Mouse (Mus musculus): ENCODE results near the gene 1810010H24Rik. TPM values are rescaled to one million over a fixed set of nuclear protein-coding genes. Genes with fewer than 3 reads are reported as not detected.
"Not testable (repeated sequence)": the region's sequence is repeated elsewhere in the genome, so short reads cannot be mapped to it uniquely, and the experiment has no call there.

The 1810010H24Rik gene
- polyA plus RNA-seq, 1 experiment from 2014 or later, result 1.9 TPM

- not testable (repeated sequence) for H3K4me2 ChIP-seq (ENCODE audit: low read depth, low read length); H3K4me3 ChIP-seq (ENCODE audit: low read length); H3K27ac ChIP-seq (ENCODE audit: low read length); H3K36me3 ChIP-seq (ENCODE audit: control insufficient read depth, insufficient read depth, low read length); H3K9me3 ChIP-seq (ENCODE audit: control insufficient read depth, low read length); H3K9ac ChIP-seq (ENCODE audit: low read depth, low read length); H3K27me3 ChIP-seq (replicated peaks; ENCODE audit: control insufficient read depth, insufficient read depth, low read length); ATAC-seq
- 91% methylated on average over 7 of the region's 7 CpGs for WGBS
- peaks cover 17% of the 10 kb centered on the region for H3K4me1 ChIP-seq (ENCODE audit: control insufficient read depth, insufficient read depth, low read length)
Measured at GRCm38 (mm10) chr11:106996492-106996891, 29.0 kb upstream of the 1810010H24Rik start.

- Histone ChIP-seq H3K4me3 (ENCODE audit: low read length) (peak overlapping the region; percentile 98), H3K27ac (ENCODE audit: low read length) (no peak overlapping the region), H3K9ac (ENCODE audit: low read depth, low read length) (peak overlapping the region; percentile 93), H3K4me1 (ENCODE audit: control insufficient read depth, insufficient read depth, low read length) (peaks cover 17% of the 10 kb centered on the region), H3K9me3 (ENCODE audit: control insufficient read depth, low read length) (no peaks in the 10 kb centered on the region), H3K27me3 (replicated peaks; ENCODE audit: control insufficient read depth, insufficient read depth, low read length) (no peaks in the 10 kb centered on the region), H3K36me3 (ENCODE audit: control insufficient read depth, insufficient read depth, low read length) (0 out of 2 replicates have a peak, but pooled peaks cover 3% of the 10 kb centered on the region), H3K4me2 (ENCODE audit: low read depth, low read length) (peak overlapping the region; percentile 65)
- ATAC-seq, result no peak
- 13% methylated on average over 5 of the region's 5 CpGs for WGBS
Measured at GRCm38 (mm10) chr11:106997976-106998375, 27.5 kb upstream of the 1810010H24Rik start.

GRCm38 (mm10) chr11:106998651-106999150 lies 26.8 kb upstream of the 1810010H24Rik start:
- H3K4me3 ChIP-seq (ENCODE audit: low read length), result peak overlapping the region; percentile 98
- ATAC-seq, result peak; percentile 8
- H3K36me3 ChIP-seq (ENCODE audit: control insufficient read depth, insufficient read depth, low read length), result 0 out of 2 replicates have a peak, but pooled peaks cover 3% of the 10 kb centered on the region
- H3K9ac ChIP-seq (ENCODE audit: low read depth, low read length), result peak overlapping the region; percentile 93
- H3K9me3 ChIP-seq (ENCODE audit: control insufficient read depth, low read length), result no peaks in the 10 kb centered on the region
- peaks cover 17% of the 10 kb centered on the region for H3K4me1 ChIP-seq (ENCODE audit: control insufficient read depth, insufficient read depth, low read length)
- no peaks in the 10 kb centered on the region for H3K27me3 ChIP-seq (replicated peaks; ENCODE audit: control insufficient read depth, insufficient read depth, low read length)
- H3K4me2 ChIP-seq (ENCODE audit: low read depth, low read length), result peak overlapping the region; percentile 65
- under 1% methylated on average over 26 of the region's 26 CpGs for WGBS
- peak overlapping the region; percentile 93 for H3K27ac ChIP-seq (ENCODE audit: low read length)

GRCm38 (mm10) chr11:106999151-106999948 lies 26.1 kb upstream of the 1810010H24Rik start, which contains the start of gene Kpna2:
Gene Kpna2, minus strand, starts transcription at chr11:106999541.
- Histone ChIP-seq H3K36me3 (ENCODE audit: control insufficient read depth, insufficient read depth, low read length) (no peaks in the 10 kb centered on the region), H3K4me2 (ENCODE audit: low read depth, low read length) (peak within 1 kb of the TSS; percentile 67), H3K27ac (ENCODE audit: low read length) (peak within 1 kb of the TSS; percentile 93), H3K4me1 (ENCODE audit: control insufficient read depth, insufficient read depth, low read length) (peaks cover 13% of the 10 kb centered on the region), H3K9ac (ENCODE audit: low read depth, low read length) (peak within 1 kb of the TSS; percentile 93), H3K9me3 (ENCODE audit: control insufficient read depth, low read length) (no peaks in the 10 kb centered on the region), H3K4me3 (ENCODE audit: low read length) (peak within 1 kb of the TSS; percentile 98), H3K27me3 (replicated peaks; ENCODE audit: control insufficient read depth, insufficient read depth, low read length) (no peaks in the 10 kb centered on the region)
- WGBS, result under 1% methylated on average over 62 of the region's 62 CpGs
- peak; percentile 95 for ATAC-seq

- Histone ChIP-seq H3K4me3 (ENCODE audit: low read length) (peak overlapping the region; percentile 39), H3K4me1 (ENCODE audit: control insufficient read depth, insufficient read depth, low read length) (peaks cover 10% of the 10 kb centered on the region; the same call in 1 of the 2 replicates), H3K9ac (ENCODE audit: low read depth, low read length) (peak overlapping the region; percentile 66), H3K27ac (ENCODE audit: low read length) (peak overlapping the region; percentile 85), H3K4me2 (ENCODE audit: low read depth, low read length) (peak overlapping the region; percentile 67), H3K27me3 (replicated peaks; ENCODE audit: control insufficient read depth, insufficient read depth, low read length) (no peaks in the 10 kb centered on the region), H3K36me3 (ENCODE audit: control insufficient read depth, insufficient read depth, low read length) (no peaks in the 10 kb centered on the region), H3K9me3 (ENCODE audit: control insufficient read depth, low read length) (no peaks in the 10 kb centered on the region)
- no peak for ATAC-seq
- WGBS, result 69% methylated on average over 9 of the region's 9 CpGs
Measured at GRCm38 (mm10) chr11:106999949-107000513, 25.4 kb upstream of the 1810010H24Rik start.

- no peaks in the 10 kb centered on the region for H3K9me3 ChIP-seq (ENCODE audit: control insufficient read depth, low read length)
- no peak overlapping the region for H3K4me3 ChIP-seq (ENCODE audit: low read length)
- H3K9ac ChIP-seq (ENCODE audit: low read depth, low read length), result no peak overlapping the region
- H3K36me3 ChIP-seq (ENCODE audit: control insufficient read depth, insufficient read depth, low read length), result no peaks in the 10 kb centered on the region
- H3K4me1 ChIP-seq (ENCODE audit: control insufficient read depth, insufficient read depth, low read length), result peaks cover 4% of the 10 kb centered on the region; the same call in 1 of the 2 replicates
- no peak for ATAC-seq
- WGBS, result 48% methylated on average over 8 of the region's 8 CpGs
- H3K27me3 ChIP-seq (replicated peaks; ENCODE audit: control insufficient read depth, insufficient read depth, low read length), result no peaks in the 10 kb centered on the region
- peak overlapping the region; percentile 14; the same call in 1 of the 2 replicates for H3K27ac ChIP-seq (ENCODE audit: low read length)
- H3K4me2 ChIP-seq (ENCODE audit: low read depth, low read length), result no peak overlapping the region
Measured at GRCm38 (mm10) chr11:107001760-107002675, 23.5 kb upstream of the 1810010H24Rik start.

GRCm38 (mm10) chr11:107005538-107005937 lies 19.9 kb upstream of the 1810010H24Rik start:
- WGBS, result 96% methylated on average over 1 of the region's 1 CpGs
- no peaks in the 10 kb centered on the region for H3K36me3 ChIP-seq (ENCODE audit: control insufficient read depth, insufficient read depth, low read length)
- H3K27ac ChIP-seq (ENCODE audit: low read length), result no peak overlapping the region
- no peaks in the 10 kb centered on the region for H3K4me1 ChIP-seq (ENCODE audit: control insufficient read depth, insufficient read depth, low read length)
- ATAC-seq, result no peak
- H3K4me3 ChIP-seq (ENCODE audit: low read length), result no peak overlapping the region
- H3K4me2 ChIP-seq (ENCODE audit: low read depth, low read length), result no peak overlapping the region
- no peak overlapping the region for H3K9ac ChIP-seq (ENCODE audit: low read depth, low read length)
- no peaks in the 10 kb centered on the region for H3K27me3 ChIP-seq (replicated peaks; ENCODE audit: control insufficient read depth, insufficient read depth, low read length)
- no peaks in the 10 kb centered on the region for H3K9me3 ChIP-seq (ENCODE audit: control insufficient read depth, low read length)

GRCm38 (mm10) chr11:107010447-107010846 lies 15.0 kb upstream of the 1810010H24Rik start:
- no peak for ATAC-seq
- Histone ChIP-seq H3K9me3 (ENCODE audit: control insufficient read depth, low read length) (no peaks in the 10 kb centered on the region), H3K4me2 (ENCODE audit: low read depth, low read length) (no peak overlapping the region), H3K27me3 (replicated peaks; ENCODE audit: control insufficient read depth, insufficient read depth, low read length) (no peaks in the 10 kb centered on the region), H3K9ac (ENCODE audit: low read depth, low read length) (no peak overlapping the region), H3K36me3 (ENCODE audit: control insufficient read depth, insufficient read depth, low read length) (no peaks in the 10 kb centered on the region), H3K4me1 (ENCODE audit: control insufficient read depth, insufficient read depth, low read length) (peaks cover 13% of the 10 kb centered on the region), H3K27ac (ENCODE audit: low read length) (no peak overlapping the region), H3K4me3 (ENCODE audit: low read length) (no peak overlapping the region)
- 90% methylated on average over 3 of the region's 3 CpGs for WGBS
